Mouse (Mus musculus) right cerebral cortex, postnatal 25 days (tissue): Measurements from ENCODE around the gene Smurf2.

Experiments
- DNase-seq: peaks from one replicate; pipeline ENCODE4 v3.0.0; 2022

The Smurf2 gene

DNA sequence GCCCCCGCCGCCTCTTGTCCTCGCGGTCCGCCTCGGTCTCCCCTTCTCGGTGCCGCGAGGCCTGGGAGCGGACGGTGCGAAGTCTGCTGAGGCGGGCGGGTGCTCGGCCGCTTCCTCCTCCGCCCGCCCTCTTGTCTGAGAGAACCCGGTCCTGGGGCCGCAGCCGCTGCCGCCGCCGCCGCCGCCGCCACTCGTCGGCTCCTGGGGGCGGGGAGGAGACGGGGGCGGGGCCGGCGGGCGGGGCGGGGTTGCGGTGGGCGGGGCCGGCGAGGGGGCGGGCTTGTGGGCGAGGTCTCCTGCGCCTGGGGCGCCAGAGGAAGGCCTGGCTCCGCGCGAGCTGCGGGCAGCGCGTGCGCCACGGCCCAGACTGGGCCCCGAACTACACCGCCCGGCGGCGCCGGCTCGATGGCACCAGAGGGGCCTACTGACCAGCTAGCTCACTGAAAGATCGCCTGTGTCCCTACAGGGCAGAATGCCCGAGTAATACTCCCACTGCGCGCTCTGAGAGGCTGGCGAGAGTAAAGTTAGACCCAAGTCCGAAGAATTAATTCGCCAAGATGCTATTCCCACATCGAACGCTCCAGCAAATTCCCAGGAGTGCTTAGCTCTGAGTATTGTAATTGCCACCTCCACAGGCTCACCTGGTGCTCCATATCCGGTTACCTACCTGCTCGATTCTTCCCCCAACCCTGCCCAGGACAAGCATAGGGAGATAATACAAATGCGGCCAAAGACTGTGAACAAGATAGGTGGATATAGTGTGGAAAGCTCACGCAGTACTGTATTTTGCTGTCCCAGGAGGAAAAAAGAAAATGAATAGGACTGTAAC lies at the start of gene Smurf2:
Gene Smurf2 (minus strand): TSS at position 165 of the 829 bp plus-strand sequence.
- peak; percentile 87 for DNase-seq

DNA sequence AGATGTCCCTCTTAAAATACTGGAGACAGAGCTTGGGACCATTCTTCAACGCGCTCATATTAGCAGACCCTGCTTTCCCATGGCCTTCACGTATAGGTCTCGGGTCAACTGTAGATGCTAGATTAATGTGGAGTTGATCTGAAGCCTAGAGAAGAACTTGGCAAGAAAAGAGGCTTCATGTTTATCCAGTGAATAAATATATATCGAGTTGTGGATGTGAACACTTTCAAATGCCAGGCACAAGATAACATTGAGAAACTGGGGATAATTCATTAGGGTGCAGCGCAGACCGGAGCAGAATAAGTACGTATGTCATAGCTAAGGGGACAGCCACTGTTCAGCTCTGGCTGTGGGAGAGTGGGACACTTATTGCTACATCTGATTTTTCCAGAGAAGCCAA lies 49.3 kb upstream of the Smurf2 start:
- no peak for DNase-seq

DNA sequence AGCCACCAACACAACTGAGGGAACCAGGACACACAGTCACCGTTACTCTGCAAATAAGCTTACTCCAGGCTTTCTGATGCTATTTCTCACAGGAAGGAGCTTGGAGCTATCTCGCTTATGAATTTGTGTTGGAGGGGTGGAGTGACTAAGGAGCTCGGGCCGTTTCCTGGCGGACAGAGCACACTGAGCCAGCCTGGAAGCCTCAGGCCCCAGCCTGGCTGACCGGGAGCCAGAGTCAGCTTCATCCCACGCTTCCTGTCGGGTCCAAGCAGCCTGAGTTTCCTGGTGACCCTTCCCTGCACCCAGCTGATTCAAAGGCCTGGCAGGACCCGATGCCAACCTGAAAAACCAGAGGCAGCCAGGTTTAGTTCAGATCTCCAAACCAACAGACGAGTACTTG lies 47.1 kb upstream of the Smurf2 start:
- no peak for DNase-seq

DNA sequence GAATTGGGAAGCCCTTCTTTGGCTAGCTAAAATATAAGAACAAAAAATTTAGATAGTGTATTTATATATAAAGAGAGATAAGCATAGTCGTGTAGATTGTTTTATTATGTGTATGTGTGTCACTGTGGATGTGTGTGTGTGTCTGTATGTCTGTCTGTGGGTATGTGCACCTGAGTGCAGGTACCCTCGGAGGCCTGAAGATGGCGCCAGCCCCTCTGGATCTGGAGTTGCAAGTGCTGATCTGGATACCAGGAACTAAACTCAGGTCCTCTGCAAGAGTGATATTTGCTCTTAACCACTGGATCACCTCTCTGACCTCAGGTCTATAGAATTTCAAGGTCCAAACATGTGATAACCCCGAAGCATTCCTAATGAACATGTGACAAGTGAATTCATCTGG lies 45.4 kb upstream of the Smurf2 start:
- DNase-seq = no peak

DNA sequence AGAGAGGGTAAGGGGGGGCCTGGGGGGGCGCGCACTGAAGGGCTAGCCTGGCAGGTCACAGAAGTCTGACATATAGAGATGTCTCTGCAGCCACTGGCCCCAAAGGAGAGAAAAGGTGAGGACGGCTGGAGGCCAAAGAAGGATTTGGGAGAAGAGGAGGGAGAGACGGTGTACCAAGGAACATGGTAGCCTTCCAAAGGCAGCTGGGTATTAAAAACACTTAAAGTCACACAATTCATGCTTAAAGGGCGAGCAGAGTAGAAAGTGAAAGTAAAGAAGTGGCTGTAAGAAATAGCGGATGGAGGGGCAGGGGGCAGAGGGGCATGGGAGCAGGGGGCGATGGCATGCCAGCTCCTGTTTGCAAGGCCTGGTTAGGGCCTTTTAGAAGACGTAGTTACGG lies 41.8 kb upstream of the Smurf2 start:
- no peak for DNase-seq

DNA sequence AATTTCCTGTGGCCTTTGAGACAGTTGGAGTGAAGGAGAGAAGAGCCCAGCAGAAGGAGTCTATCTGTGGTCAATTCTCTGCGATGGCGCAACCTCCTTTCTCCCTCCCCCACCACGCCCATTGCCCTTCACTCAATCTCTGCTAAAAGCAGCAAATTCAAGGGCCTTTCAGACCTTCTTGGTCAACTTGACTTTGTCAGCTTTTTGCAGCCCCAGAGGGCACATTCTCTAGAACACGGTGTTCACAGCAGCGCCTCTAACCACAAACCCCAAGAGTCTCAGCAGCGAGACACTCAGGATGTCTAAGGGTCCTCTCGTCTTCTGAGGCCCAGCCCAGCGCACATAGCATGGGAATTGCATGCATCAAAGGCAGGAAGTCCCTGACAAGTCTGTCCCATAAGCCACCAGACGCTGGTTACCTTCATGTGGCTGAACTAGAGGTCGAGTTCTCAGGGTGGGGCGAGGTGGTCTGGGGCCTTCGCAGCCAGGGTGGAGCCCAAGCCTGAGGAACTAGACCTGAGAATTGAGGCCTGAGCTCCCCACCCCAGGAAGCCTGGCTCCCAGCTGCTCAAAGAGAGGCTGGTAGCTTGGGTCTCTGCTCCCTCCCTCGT lies 41.1 kb upstream of the Smurf2 start:
- no peak for DNase-seq

DNA sequence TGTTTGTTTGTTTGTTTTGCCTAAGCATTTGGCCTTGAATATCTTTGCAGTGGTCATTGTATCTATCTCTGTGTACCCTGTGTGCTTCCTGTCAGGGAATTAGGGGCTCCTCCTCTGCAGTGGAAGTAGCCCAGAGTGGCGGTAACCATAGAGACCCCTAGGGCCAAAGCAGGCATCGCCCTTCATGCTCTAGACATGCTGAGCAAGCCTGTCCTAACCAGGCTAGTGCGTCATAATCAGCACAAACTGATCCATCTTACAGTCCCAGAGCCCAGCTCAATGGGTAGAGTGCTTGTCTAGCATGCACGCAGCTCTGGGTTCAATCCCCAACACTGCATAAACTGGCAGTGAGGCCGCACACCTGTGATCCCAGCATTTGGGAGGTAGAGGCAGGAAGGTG lies 38.6 kb upstream of the Smurf2 start:
- DNase-seq = no peak

DNA sequence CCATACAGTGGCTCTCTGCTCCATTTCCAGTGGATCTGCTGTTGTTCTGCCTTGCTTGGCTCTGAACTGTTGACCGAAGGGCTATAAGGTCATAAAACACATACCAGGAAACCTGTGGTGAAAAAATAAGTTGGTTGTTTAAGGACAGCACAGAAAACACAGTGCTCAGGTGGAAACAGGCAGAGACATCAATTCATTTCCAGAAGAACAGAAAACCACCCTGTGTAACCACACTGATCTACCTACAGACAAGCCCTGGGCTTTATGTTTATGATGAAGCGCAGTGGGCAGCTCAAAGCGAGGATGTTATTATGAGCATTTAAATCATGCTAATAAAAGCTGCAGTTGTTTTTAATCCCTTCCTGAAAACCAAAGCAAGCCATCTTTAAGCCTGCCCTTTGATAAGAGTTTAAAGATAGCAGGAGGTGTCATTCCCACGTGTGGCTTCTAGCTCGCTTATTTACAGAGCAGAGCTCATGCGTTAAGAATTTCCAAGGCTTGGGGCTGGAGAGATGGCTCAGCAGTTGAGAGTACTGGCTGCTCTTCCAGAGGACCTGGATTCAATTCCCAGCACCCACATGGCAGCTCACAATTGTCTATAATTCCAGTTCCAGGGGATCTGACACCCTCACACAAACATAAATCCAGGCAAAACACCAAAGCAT lies 38.0 kb upstream of the Smurf2 start:
- DNase-seq = no peak

DNA sequence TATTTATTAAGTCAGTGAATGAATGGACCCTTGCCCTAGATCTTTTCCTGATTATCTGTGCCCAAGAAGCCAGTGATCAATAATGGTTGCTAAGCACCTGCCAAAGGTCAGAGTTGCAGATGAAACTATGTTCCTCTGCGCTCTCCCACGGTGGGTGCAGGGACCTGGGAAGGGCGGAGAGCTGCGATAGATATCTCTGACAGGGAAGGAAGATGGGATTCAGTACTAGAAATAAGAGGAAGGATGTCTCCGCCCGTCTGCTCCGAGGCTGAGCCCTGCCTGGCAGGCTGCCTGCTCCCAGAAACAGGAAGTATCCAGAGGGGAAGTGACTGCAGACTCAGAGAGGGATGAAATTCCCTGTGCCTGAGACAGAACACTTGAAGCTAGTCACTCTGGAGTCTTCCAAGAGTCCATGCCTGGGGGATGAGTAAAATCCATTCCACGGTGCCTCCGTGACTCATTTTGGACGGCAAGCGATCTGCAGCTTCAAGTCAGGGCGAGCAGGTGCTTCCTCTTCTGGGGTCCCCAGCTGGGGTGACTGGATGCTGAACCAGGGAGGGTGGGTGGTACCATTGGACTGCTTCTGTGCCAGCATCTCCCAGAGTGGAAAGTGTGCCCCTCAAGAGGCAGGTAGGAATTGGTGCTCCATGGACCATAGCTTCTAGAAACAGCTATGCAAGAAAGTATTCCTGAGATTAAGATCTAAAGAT lies 36.9 kb upstream of the Smurf2 start:
- no peak for DNase-seq

DNA sequence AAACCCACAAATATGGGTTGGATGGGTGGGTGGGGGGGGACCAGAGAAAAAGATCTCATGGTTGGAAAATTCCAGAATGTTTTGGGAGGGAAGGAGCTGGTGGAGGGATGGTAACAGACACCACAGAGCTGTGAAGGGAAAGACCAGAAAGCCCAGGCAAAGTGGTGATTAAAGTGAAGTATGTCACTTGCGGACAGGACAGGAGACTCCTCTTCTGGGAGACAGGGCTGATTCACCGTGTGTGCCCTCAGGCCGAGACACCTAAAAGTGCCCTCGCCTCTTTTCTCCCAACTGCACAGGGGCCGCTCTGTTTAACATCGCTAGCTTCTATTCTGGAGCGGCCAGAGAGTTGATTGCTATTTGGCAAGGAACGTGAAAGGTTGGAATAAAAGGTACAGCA lies 34.1 kb upstream of the Smurf2 start:
- DNase-seq = no peak

DNA sequence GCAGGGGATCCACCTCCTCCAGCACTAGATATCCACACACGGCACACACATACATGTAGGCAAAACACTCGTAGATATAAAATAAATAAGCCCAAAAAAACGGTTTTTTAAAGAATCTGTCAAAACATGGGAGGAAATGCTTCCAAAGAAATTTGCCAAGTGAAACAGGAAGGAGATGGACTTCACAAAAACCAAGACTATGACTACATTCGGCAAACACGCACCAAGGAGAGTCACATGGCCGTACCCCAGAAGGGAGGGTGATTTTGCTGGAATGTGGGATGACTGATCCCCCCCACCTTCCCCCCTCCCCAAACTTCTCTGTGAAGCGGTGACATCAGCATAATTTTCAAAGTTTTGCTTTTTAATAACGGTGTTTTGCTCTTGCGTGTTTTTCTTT lies 33.6 kb upstream of the Smurf2 start:
- no peak for DNase-seq

DNA sequence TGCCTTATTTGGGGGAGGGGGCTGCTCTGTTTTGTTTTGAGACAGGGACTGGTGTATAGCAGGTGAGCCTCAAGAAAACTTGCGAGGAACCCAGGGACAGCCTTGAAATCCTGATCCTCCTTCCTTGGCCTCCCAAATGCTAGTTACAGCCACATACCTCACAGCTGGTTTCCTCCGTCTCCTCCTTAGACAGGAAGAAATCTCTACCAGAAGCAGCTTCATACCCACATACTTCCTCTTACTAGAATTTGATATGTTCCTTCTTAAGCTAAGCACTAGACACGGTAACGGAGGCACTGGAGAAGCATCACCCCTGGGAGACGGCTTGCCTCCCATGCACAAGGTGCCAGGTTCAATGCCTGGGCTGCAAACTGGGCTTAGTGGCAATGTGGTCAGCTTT lies 16.8 kb upstream of the Smurf2 start:
- no peak for DNase-seq

DNA sequence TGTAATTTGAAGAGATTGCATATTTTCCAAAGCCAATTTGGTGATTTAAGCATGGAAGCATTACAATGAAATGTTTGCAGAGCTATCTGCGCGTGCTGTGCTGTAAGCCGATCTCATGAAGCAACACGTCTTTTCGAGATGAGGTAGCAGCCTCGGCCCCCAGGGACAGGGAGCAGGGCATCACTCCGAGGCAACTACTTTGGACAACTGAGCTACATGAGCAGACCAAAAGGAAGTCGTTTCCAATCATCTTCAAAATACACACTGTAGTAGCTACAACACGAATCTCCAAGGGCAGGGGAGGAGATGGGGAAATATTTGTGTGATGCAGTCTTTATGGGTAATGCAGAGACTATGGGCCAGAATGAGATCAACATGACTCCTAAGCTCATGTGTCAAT lies 9.9 kb upstream of the Smurf2 start:
- DNase-seq = no peak

DNA sequence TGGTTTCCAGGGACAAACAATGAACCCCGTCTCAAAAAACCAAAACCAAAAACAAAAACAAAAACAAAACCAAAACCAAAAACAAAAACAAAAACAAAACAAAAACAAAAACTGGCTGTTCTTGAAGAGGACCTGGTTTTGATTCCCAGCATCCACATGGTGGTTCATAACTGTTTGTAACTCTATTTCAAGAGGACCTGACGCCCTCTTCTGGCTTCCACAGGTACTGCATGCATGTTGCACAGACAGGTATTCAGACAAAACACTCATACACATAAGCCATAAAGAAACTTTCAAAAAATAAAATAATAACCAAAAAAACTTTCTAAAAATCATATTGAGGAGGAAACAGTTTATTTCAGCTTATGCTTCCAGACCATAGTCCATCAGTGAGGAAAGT lies 8.4 kb upstream of the Smurf2 start:
- no peak for DNase-seq

DNA sequence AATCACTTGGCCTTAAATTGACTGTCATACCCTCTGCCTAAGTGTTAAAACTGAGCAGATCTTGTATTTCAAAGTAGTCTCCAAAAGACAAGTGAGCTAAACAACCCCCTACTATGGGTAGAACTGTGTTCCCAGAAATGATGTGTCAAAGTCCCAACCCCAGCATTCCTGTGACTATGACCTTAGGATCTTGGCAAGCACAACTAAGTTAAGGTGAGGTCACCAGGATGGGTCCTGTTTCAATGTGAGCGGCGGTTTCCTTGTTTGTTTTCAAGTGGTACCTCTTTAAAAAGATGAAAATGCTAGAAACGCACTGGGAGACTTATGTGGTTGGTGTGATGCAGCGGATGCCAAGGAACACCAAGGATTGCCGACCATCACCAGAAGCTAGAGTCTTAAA lies 7.4 kb upstream of the Smurf2 start:
- DNase-seq = no peak

DNA sequence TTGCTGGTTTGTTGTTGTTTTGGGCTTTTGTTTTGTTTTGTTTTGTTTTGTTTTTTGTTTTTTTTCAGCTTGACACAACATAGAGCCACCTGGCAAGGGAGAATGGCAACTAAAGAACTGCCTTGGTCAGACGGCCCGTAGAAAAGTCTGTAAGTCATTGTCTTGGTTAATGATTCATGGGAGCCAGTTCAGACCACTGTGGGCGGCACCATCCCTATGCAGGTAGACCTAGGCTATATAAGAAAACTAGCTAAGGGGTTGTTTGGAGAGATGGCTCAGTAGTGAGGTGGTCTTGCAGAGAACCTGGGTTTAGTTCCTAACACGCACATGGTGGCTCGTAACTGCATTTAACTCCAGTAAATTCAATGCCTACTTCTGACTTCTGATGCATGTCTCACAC lies 6.7 kb upstream of the Smurf2 start:
- no peak for DNase-seq

DNA sequence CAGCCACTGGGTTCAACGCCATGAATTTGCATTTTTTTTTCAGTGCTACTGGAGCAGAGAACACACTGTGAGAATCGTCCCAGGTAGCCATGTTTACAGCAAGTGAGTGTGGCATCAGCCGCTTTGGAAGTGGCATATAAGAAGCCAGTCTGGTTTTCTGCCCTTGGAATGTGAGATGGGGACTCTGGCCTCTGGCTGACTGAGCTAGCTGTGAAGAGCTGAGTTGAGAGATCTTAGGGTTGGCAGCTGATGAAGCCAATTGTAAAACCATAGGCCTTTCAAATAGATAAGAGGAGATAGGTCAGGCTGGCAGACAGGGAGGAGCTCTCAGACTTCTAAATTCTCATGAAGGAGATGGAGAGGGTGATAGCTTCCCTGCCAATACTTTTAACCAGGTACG lies 6.2 kb upstream of the Smurf2 start:
- no peak for DNase-seq

DNA sequence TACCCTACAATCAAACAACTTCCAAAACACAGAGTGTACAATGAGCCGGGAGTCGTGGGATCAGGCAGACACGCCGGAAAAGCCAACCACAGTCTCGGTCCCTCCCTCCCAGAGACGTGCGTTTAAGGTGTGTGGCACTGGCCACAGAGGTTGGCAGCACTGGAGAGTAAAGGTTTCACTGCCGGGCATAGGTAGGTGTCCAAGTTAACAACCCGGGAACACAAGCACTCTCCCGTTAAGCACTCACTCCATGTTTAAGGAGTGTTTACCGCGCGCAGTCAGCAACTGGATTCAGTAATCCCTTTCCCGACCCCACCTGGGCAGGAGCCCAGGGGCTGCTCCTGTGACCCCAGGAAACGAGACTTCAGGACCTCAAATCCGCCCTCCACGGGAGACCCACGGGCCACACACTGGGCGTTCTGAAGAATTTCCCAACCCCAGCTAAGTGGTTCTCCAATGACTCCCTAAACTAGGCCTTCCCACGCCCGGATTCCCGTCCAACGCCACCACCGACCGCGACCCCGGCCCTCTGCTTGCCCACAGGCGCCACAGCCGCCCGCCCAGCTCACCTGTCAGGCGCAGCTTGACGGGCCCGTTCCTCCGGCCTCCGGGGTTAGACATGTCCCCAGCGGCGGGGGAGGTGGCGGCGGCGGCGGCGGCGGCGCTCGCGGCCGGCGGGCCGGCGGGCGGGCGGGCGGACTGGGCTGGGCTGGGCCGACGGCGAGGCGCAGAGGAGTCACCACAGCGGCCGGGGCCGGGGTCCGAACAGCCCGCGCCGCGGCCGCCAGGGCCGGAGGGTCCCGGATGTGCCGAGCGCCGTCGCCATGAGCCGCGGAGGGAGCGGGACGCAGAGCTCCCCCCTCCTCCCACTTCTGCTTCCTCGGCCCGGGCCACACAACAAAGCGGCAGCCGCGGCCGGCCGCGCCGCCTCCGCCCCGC lies 634 bp downstream of the Smurf2 start:
- peak; percentile 54 for DNase-seq

DNA sequence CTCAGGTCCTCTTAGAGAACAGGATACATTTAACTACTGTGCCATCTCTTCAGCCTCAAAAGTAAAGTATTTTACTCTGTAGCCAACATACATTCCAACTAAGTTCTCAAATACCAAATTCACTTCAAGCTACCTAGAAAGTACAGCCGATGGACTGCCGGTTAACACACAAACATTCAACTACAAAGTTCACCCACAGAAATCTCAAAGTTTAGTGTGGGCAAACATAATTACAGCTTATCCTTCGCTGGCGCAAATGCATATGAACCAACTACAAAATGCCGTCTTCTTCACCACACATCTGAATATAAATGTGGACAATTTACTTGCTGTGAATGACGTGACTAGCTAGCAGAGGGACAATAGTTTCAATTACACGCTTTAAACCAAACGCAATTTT lies 1.6 kb downstream of the Smurf2 start:
- DNase-seq = no peak

DNA sequence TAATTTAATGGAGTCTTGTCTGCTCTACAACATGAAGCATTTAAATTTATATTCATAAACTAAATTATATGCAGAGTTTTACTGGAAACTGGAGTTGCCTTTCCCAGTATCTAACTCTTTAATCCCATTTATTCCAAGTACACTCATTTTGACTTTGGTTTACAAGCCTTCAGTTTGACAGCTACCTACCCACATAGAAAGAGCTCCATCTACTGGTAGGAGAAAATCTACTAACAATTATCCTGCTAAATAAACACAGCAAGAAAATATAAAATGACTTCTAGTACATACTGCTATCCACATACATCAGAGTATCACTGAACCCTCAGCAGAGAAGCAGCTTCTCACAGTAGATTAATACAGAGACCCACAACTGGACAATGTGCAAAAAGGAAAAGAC lies 9.3 kb downstream of the Smurf2 start:
- DNase-seq = no peak

DNA sequence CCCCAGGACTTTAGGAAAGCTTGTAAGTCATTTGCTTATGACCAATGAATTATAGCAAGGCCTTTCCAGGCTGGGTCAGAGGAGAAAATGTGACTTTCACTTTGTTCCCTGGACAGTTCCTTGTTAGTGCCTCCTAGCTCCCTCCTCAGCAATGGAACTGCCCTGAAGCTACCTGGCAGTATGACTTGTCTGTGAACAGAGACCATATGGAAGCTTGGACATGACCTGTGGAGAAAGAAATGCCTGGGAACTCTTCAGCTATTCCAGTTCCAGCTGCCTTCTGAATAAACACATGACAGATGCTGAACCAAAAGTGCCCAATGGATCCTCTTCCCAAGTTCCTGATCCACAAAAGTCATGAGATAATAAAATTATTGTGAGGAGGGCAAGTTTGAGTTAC lies 12.5 kb downstream of the Smurf2 start:
- no peak for DNase-seq

DNA sequence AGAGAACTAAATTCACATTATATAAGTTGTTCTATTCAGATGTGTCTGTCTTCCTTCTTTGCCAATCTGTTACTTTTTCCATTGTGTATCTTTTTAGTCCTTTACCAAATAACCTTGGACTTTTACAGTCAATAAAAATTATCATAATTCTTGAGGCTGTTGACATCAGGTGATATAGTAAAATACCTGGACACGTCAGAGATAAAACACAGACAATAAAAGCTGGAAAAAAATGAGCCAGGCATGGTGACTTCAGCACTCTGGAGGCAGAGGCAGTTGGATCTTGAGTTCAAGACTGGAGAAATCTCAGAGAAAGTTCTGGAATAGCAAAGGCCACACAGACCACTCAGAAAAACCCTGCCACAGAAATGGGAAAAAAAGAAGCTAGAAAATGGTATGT lies 13.3 kb downstream of the Smurf2 start:
- no peak for DNase-seq

DNA sequence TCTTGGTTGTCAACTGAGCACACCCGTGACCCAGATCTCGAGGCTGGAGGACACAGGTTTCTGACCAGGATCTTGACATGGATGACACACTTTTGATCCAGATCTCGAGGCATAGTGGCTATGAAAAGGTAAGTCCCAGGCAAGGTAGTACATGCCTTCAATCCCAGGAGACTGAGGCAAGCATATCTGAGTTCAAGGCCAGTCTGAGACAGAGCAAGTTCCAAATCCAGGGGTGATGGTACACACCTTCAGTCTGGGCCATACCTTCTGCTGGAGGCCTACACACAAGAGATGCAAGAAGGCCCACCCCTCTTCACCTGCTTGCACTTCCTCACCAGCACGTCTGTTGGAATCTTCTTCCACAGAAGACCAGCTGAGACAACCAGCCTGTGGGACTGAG lies 14.8 kb downstream of the Smurf2 start:
- no peak for DNase-seq
